Mouse (Mus musculus) yolk sac, embryonic 10.5 days (tissue): ENCODE data around the gene Mphosph9.

Experiments used
- DNase-seq: peaks from one replicate; pipeline ENCODE4 v3.0.0-alpha.2; 2017; ENCODE audit warnings: low spot score

The Mphosph9 gene

DNA sequence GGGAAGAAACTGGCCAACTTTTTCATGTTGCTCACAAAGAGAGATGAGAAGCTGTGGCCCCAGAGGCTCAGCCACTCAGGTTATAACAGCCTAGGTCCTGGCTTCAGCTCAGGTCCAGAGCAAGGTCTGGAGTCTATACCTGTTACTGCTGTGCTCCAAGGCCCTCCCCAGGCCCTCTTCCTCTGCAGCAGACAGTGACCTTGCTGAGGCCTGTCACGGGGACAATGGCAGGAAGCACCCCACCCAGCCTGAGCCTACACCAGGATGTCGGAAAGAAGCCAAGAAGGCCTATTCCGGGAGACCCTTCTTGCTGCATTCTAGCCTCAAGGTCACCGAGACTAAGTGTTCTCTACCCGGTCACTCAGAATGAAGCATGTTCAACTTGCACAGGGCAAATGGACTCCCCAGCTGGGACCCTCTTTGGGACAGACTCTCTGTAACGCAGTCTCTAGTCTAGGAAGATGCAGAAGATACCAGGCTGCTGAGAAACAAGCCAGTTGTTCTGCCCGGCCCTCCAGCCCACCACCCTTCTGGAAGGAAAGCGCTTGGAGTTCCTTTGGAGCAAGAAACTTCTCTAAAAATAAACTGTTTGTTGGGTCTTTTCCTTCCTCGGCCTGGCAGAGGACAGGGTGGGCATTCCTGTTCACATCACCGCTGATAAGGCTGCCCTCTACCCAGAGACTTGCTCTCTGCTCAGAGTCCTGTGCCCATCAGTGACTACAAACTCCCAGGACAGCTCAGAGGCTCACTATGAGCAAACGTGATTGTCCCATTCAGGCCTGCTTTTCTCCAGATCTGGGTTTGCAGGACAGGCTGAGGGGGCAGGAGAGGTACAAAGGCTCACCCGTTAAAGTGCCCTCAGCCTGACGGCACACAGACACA, 113.9 kb downstream of the Mphosph9 start:
- no peak for DNase-seq

DNA sequence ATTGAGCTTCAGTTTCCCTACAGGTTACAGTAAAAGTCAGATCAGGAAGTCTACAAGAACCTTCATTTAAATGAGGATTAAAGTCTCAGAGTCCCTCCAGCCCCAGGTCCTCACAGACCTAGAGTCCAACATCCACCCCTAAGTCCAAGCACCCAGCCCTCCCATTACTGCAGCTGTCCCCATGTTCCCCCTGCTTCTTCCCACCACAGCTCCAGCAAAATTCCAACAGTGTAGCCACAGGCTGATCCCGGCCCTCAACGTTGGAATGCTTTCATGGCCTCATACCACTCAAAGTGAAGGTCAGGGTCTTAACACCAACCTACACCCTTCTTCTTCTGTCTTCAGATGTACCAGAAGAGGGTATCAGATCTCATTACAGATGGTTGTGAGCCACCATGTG, 116.1 kb downstream of the Mphosph9 start:
- no peak for DNase-seq

- DNase-seq: no peak
Observed at GRCm38 (mm10) chr5:124211234-124211633, 116.5 kb downstream of the Mphosph9 start.

- DNase-seq: no peak
Observed at GRCm38 (mm10) chr5:124210281-124211016, 117.3 kb downstream of the Mphosph9 start.

DNA sequence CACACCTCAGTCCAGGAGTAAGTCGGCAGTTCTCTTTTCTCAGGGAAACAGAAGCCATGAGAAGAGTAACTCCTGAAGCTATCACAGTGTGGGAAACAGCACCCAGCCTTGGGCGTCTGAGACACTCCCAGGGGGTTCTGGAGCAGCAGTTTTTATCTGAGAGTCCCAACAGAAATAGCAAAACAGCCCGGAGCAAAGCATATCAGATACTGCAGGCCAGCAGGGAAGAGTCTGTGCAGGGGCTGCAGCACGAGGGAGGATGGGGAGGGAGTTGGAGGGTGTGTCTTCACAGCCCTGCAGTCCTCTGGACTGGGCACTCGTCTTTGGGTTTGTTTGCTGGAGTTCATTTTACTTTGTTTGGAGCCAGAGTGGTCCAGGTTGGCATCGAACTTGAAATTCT, 117.9 kb downstream of the Mphosph9 start:
- no peak for DNase-seq

GRCm38 (mm10) chr5:124208030-124208429, 119.7 kb downstream of the Mphosph9 start:
- no peak for DNase-seq

DNA sequence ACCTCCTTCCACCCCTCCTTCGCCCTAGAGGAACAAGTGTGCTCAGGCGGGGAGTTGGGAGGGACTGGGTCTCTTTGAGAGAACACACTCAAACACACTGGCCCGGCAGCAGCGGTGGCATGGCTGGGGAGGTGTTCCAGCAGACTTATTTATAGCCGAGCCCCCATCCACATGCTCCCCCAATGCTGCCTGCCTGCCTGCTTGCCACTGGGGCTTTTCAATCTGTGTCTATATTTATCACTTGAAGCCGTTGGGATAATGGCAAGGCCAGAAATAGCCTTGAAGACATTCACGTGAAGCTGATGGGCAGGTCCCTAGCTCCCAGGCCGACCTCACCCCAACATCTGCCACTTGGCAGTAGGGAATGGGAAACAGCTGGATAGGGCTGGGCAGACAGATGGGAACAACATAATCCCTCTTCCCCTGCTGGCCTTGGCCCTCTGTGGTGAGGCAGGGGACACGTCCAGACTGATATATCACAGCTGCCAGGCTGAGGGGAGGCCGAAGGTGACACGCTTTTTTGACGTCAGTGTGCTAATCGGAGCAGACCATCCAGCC, 121.2 kb downstream of the Mphosph9 start:
- DNase-seq: no peak

GRCm38 (mm10) chr5:124205809-124206380, 121.9 kb downstream of the Mphosph9 start:
- DNase-seq: no peak

DNA sequence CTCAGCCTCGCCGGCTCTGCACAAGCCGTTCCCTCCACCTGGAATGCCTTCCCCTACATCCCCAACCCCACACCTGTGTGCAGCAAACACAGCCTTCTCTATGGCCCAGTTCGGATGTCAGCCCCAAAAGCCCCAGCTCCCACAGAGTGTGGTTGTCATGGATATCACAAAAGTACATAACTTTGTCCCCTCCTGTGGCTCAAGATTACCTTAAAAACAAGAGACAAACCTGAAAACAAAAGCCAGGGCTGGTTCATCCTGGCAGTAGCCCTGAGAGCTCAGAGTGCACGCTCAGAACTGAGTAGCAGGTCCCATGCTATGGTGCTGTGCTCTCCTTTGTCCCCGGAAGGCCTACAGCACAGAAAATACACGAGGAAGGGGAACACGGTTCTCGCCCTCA, 122.6 kb downstream of the Mphosph9 start:
- DNase-seq: no peak

- no peak for DNase-seq
Observed at GRCm38 (mm10) chr5:124204127-124204794, 123.5 kb downstream of the Mphosph9 start.

GRCm38 (mm10) chr5:124203251-124203650, 124.5 kb downstream of the Mphosph9 start:
- DNase-seq: no peak

DNA sequence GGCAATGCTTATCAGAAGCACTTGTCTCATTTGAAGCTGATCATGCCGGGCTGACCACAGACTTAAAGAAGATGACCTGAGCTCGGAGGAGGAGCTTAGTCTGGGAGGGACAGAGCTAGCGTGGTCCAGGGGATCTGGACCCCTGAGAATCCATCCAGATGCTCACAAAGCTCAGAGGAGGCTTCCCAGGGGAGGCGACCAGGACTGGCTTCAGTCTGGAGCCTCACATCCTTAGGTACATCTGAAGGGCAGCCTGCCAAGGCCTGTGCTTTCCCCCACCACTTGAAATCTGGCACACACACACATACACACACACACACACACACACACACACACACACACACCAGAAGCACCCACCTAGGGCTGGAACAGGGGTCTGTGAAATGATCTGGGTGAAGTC, 125.7 kb downstream of the Mphosph9 start:
- DNase-seq: no peak

DNA sequence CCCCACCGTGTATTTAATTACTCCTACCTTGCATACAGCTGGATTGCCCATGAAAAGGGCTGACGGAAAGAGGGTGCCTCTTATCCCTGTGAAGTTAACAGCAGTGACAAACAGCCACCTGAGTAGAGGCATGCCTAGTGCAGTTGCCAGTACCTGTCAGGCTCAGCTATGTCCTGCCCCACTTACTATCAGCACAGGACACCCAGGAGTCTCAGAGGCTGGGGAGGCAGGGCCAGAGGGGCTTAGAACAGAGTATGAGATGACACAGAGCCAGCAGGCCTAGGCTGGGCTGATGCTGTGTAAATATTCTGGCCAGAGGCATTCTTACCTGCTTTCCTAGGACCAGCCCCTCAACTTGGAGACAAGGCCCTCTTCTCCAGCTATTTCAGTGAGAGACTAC, 126.2 kb downstream of the Mphosph9 start:
- DNase-seq: no peak
